Mouse (Mus musculus) hematopoietic stem cell, adult 5-6 weeks (primary cell): ENCODE measurements at regions not wholly inside any gene's neighbourhood (a gene's known extent, or its start where the extent isn't known, plus 50 kb on each side); places are given as distances from the start of the nearest gene placed in this dataset.

Experiments
- ATAC-seq, 2 experiments: fragments of 125-278 bp in 1 of 2; replicated peaks in 1 of 2; 2 replicates each; pipeline ENCODE4 v1.8.0; 2016 to 2017; ENCODE audit warnings: inconsistent platforms in 2 of 2, mild to moderate bottlenecking in 2 of 2, moderate number of reproducible peaks in 2 of 2, low read depth in 1 of 2, moderate TSS enrichment in 1 of 2; ENCODE audit not compliant: low FRiP score in 2 of 2, poor library complexity in 2 of 2, severe bottlenecking in 2 of 2, insufficient read depth in 1 of 2, low TSS enrichment in 1 of 2

GRCm38 (mm10) chr1:23706450-23706849, 55.1 kb upstream of the B3gat2 start:
- no peak for ATAC-seq
